Mouse (Mus musculus) hindbrain, embryonic 10.5 days (tissue): ENCODE data around the gene Otog. TPM values are rescaled to one million over a fixed set of nuclear protein-coding genes. Genes with fewer than 3 reads are reported as not detected.

Experiments
- DNase-seq: peaks from one replicate; pipeline ENCODE4 v3.0.0-alpha.2; 2017; ENCODE audit warnings: low spot score
- H3K27ac ChIP-seq: fragments of 300-500 bp; sonication (generic); 2 replicates; pipeline ENCODE4 v1.5.1; 2016; ENCODE audit warnings: mild to moderate bottlenecking, moderate library complexity
- H3K27me3 ChIP-seq: fragments of 300-500 bp; sonication (generic); 2 replicates; pipeline ENCODE4 v1.6.1; 2016; ENCODE audit warnings: mild to moderate bottlenecking; ENCODE audit not compliant: poor library complexity, insufficient read depth, severe bottlenecking
- H3K36me3 ChIP-seq: fragments of 300-500 bp; sonication (generic); 2 replicates; pipeline ENCODE4 v1.6.1; 2016; ENCODE audit warnings: mild to moderate bottlenecking, moderate library complexity
- H3K4me1 ChIP-seq: fragments of 300-500 bp; sonication (generic); replicated peaks from 2 replicates; pipeline ENCODE4 v1.6.1; 2016; ENCODE audit warnings: mild to moderate bottlenecking
- H3K4me3 ChIP-seq: fragments of 300-500 bp; sonication (generic); 2 replicates; pipeline ENCODE4 v1.5.1; 2016; ENCODE audit warnings: mild to moderate bottlenecking, moderate library complexity
- H3K9me3 ChIP-seq: fragments of 300-500 bp; sonication (generic); 2 replicates; pipeline ENCODE4 v1.6.1; 2016; ENCODE audit warnings: mild to moderate bottlenecking, moderate library complexity
- WGBS: fragments of 180-500 bp; shearing (Covaris S2); methylation state at CpG from one replicate; pipeline ENCODE4 v1.1.7; 2016; 5-methylcytosine and 5-hydroxymethylcytosine counted together
- polyA plus RNA-seq: library from polyadenylated mRNA; unstranded; fragments of >200 nt; fragmentation: Nextera tagmentation; extraction: Ambion mirVana; gene quantifications from 2 replicates; pipeline ENCODE4 v1.2.1, GENCODE M21; 2016

The Otog gene
- polyA plus RNA-seq, 1 experiment from 2014 or later: 0.31 TPM

DNA sequence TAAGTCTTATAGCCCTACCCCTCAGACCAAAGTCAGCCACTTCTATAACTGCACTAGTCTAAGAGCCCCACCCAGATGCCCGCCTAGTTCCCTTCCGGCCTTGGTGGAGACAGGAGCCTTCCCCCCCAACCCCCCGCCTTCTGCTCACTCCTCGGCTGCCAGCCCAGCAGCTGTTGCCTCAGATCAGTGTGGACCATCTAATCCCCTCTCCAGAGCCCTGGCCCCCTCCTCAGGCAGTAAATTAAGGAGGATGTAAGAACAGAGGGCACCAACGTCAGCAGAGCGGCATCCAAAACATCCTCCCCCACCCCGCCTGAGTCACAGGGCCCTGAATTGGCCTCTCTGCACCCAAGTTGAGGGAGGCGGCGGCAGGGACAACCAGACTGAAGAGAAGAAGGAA, 100.7 kb downstream of the Otog start:
- no peak for DNase-seq
- H3K36me3 ChIP-seq: no peaks in the 10 kb centered on the region
- 82% methylated on average over 9 of the region's 9 CpGs for WGBS
- no peaks in the 10 kb centered on the region for H3K4me1 ChIP-seq
- H3K9me3 ChIP-seq: peaks cover 5% of the 10 kb centered on the region; the same call in 1 of the 2 replicates
- H3K27ac ChIP-seq: no peak overlapping the region
- H3K4me3 ChIP-seq: no peak overlapping the region
- peaks cover 1% of the 10 kb centered on the region; the same call in 1 of the 2 replicates for H3K27me3 ChIP-seq

DNA sequence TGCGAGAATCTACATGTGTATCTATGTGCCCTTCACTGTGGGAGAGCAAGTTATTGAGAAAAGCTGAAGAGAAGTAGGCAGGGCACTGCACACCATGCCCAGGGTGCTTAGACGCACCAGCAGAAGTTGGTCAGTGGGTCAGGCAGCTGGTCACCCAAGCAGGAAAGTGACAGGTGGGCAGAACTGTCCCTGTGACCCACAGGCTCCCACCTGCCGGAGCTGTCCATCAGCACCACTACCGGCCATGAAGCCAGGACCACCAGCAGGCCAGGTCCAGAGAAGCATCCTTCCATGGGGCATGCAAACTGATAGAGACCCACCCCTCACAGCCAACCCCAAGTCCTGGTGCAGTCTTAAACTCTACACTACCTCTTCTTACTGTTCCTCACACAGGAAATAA, 106.9 kb downstream of the Otog start:
- Histone ChIP-seq H3K27me3 (peaks cover 49% of the 10 kb centered on the region), H3K36me3 (no peaks in the 10 kb centered on the region), H3K4me3 (no peak overlapping the region), H3K9me3 (no peaks in the 10 kb centered on the region), H3K27ac (no peak overlapping the region), H3K4me1 (peaks cover 7% of the 10 kb centered on the region)
- WGBS: 73% methylated on average over 4 of the region's 4 CpGs
- DNase-seq: no peak

DNA sequence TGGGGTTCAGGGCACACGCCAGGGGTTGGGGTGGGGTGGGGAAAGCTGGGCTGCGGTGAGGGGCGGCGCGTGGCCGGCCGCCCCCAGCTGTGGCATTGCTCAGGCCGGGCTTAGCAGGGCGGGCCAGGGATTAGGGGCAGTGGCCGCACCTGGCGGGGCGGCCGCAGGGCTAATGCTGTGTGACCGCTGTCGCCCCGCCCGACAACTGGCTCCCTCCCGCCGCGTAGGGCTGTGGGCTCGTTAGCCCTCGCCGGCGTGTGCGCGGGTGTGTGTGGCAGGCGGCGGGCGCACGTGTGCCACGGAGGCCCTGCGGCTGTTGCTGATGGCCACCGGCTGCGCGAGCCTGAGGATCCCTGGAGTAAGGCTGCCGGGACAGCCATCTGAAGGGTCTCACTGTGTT, 108.0 kb downstream of the Otog start:
- peak overlapping the region; percentile 32 for H3K4me3 ChIP-seq
- peaks cover 10% of the 10 kb centered on the region for H3K4me1 ChIP-seq
- no peaks in the 10 kb centered on the region for H3K36me3 ChIP-seq
- H3K9me3 ChIP-seq: no peaks in the 10 kb centered on the region
- 3% methylated on average over 34 of the region's 36 CpGs for WGBS
- peaks cover 49% of the 10 kb centered on the region for H3K27me3 ChIP-seq
- no peak overlapping the region for H3K27ac ChIP-seq
- no peak for DNase-seq

DNA sequence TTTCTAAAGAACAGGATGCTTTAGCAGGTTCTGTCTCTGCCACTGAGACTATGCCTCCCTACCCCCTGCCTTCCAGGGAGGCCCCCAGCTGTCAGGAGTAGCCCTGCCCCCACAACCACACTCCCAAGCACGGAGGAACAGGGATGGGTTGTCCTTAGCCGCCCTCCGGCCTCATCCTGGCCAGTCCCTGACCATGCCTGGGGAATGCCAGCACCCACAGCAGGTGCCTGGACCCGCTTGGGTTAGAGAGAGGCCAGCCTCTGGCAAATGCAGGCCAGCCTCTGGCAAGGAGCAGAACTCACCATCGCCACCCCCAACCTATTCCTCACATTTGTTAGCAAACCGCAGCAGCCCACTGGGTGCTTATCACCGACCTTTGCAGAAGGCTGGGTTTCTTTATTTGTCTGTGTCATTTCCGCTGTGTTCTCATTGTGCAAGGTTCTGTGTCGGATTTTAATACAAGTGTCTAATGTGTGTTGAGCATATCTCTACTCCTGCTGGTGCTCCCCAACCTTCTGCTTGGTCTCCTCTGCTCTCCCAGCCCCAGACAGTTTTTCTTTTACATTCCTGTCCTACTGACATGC, 109.4 kb downstream of the Otog start:
- peaks cover 49% of the 10 kb centered on the region for H3K27me3 ChIP-seq

DNA sequence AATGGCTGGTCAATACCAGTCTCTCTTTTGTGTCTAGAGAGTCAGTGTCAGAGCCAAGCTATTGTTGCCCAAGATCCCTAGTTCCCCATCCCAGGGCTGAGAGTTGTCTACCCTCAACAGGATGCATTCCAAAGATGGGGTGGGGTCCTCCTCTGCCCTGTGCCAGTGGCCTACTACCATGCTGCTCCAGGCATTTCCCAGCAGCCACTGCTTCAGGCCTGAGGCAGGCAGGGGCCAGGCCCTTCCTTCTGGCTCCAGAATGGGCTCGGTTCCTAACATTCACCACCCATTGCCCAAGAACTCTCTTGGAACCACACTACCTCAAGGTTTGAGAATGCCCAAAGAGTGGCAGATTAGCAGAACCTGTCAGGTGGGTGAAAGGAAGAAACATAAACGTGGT, 112.0 kb downstream of the Otog start:
- H3K27ac ChIP-seq: no peak overlapping the region
- H3K4me1 ChIP-seq: peaks cover 10% of the 10 kb centered on the region
- no peaks in the 10 kb centered on the region for H3K36me3 ChIP-seq
- WGBS: 73% methylated on average over 2 of the region's 2 CpGs
- H3K4me3 ChIP-seq: no peak overlapping the region
- no peaks in the 10 kb centered on the region for H3K9me3 ChIP-seq
- no peak for DNase-seq
- H3K27me3 ChIP-seq: peaks cover 34% of the 10 kb centered on the region

More for the DNA sequence above, 109.4 kb downstream of the Otog start:
- no peak for DNase-seq
- H3K4me1 ChIP-seq: peaks cover 10% of the 10 kb centered on the region
- H3K9me3 ChIP-seq: no peaks in the 10 kb centered on the region
- WGBS: 53% methylated on average over 9 of the region's 9 CpGs
- no peak overlapping the region for H3K27ac ChIP-seq
- H3K36me3 ChIP-seq: no peaks in the 10 kb centered on the region
- H3K4me3 ChIP-seq: no peak overlapping the region

DNA sequence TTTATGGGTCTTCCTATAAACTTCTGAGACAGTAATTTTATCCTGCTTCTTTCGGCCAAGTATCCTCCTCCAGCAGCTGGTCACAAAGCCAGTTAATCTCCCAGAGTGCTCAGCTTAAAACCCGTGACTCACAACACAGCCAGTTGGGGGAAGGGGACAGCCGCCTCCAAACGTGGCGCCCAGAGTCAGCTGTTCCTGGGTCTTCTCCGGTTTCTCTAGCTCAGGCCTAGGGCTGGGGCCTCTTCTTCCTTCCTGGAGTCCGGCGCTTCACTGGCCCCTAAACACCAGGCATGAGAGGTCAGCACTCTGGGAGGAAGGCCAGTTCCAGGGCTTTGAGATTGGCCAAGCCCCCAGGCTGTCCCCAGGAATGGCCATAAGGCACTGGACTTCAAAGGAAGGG, 112.4 kb downstream of the Otog start:
- H3K36me3 ChIP-seq: no peaks in the 10 kb centered on the region
- 66% methylated on average over 8 of the region's 8 CpGs for WGBS
- peaks cover 30% of the 10 kb centered on the region for H3K27me3 ChIP-seq
- no peak for DNase-seq
- H3K4me1 ChIP-seq: peaks cover 10% of the 10 kb centered on the region
- H3K4me3 ChIP-seq: no peak overlapping the region
- no peak overlapping the region for H3K27ac ChIP-seq
- H3K9me3 ChIP-seq: no peaks in the 10 kb centered on the region

DNA sequence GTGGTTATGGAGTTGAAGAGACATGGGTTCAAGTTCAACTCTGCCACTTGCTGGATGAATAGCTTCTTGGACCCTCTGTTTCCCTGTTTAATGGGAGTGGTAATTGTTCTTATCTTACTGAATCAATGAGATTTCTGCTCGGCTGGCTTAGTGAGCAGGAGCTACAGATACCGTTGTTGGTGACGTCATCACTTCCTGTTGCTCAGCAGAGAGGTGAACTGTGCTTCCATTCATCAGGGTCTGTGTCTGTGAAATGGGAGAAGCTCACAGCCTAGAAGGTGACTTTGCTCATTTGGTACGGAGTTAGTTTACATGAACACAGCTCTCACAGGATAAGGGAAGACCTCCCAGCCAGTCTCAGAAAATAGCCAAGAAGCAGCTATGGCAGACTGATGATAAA, 113.1 kb downstream of the Otog start:
- Histone ChIP-seq H3K4me3 (no peak overlapping the region), H3K4me1 (peaks cover 6% of the 10 kb centered on the region), H3K9me3 (no peaks in the 10 kb centered on the region), H3K27me3 (peaks cover 23% of the 10 kb centered on the region), H3K27ac (no peak overlapping the region), H3K36me3 (no peaks in the 10 kb centered on the region)
- no peak for DNase-seq
- 77% methylated on average over 4 of the region's 4 CpGs for WGBS

Other genes with a start within 250 kb of the Otog start
- gene Abcc6, start 210.7 kb upstream of the Otog start, polyA plus RNA-seq: 0.12 and 0.20 TPM in 2 replicates
- gene Nomo1, start 207.3 kb upstream of the Otog start, polyA plus RNA-seq: 29.3 and 30.7 TPM in 2 replicates
- 0.22 and 0.48 TPM in 2 replicates for gene Kcnj11, start 140.2 kb upstream of the Otog start, polyA plus RNA-seq
- gene Abcc8, start 61.0 kb upstream of the Otog start, polyA plus RNA-seq: 1.2 and 1.8 TPM in 2 replicates
- gene Ush1c, start 2.5 kb upstream of the Otog start, polyA plus RNA-seq: 3.3 and 4.7 TPM in 2 replicates
- gene Myod1, start 135.5 kb downstream of the Otog start, polyA plus RNA-seq: 0.18 and 0.25 TPM in 2 replicates
- gene Kcnc1, start 155.5 kb downstream of the Otog start, polyA plus RNA-seq: 0.83 and 2.3 TPM in 2 replicates